Mouse (Mus musculus) monocyte, adult 2 months (primary cell): ENCODE measurements around the gene Hoxc11.

Source experiments
- DNase-seq, 2 experiments: peaks; one replicate each; pipeline ENCODE4 v3.0.0; 2022; ENCODE audit warnings: low spot score in 2 of 2, low read depth in 1 of 2

Gene Hoxc11

DNA sequence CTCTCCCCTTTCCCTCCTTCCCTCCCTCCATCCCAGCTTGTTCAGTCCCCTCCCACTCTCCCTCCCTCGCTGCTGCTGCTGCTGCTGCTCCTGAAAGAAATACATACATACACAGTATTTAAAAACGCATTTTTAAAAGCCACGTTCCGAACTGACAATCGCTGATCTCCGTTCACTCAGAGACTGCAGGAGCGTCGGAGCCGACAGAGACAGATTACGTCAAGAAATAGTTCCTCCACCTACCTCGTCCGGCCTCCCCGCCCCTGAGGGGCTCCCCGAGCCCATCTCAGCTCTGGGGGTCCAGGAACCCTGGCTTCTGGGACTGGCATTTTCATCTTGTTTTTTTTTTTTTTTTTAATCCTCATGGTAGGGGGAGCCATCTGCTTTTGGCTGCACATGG, 26.7 kb downstream of the Hoxc11 start:
- DNase-seq = no peak

- DNase-seq = no peak
Measured at GRCm38 (mm10) chr15:102981379-102982288, 27.4 kb downstream of the Hoxc11 start.

GRCm38 (mm10) chr15:102983716-102984115, 29.5 kb downstream of the Hoxc11 start:
- DNase-seq = no peak

- DNase-seq = no peak
Measured at GRCm38 (mm10) chr15:102984521-102984920, 30.3 kb downstream of the Hoxc11 start.

- DNase-seq = no peak
Measured at GRCm38 (mm10) chr15:102984925-102985324, 30.7 kb downstream of the Hoxc11 start.

- peak; percentile 39 to 72 for DNase-seq
Measured at GRCm38 (mm10) chr15:102987124-102987833, 33.1 kb downstream of the Hoxc11 start.

- no peak for DNase-seq
Measured at GRCm38 (mm10) chr15:102988078-102988477, 33.9 kb downstream of the Hoxc11 start.

GRCm38 (mm10) chr15:102990461-102991397, 36.5 kb downstream of the Hoxc11 start, which contains the start of gene Hoxc8:
Gene Hoxc8 (plus strand): TSS chr15:102990607.
- DNase-seq = no peak

DNA sequence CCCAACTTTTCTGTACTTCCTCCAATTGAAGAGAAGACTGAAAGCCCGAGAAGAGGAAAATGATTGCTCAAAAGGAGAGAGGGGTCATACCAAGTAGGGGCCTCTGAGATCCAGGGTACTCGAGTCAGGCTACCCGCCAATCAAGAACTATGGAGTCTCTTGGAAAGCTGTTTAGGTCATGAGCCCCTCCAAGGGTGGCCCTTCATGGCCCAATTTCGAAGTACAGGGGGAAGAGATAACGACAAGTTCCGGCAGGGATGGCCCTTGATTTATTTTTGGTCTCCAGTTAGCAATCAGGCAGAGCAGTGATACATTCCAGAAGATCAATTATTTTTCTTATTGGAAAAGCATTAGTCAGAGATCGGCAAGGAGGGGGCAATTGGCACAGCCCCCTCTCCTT, 37.6 kb downstream of the Hoxc11 start:
- no peak for DNase-seq

DNA sequence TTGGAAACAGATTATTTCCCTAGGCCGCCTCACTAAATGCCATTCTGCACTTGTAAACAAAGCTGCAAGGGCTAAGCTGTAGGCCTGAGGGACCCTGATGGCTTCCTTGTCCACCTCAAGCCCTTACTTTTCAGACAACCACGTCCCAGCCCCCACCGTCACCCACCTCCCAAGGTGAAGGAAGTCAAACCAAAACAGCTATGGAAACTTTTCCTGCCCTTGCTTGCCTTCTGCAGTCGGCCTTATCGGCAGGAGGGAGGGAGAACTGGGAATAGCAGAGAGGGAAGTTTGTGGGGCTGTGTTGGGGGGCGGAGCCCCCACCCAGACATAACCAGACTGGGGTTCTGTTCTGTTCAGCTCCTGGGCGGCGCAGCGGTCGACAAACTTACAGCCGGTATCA, 38.0 kb downstream of the Hoxc11 start:
- no peak for DNase-seq

DNA sequence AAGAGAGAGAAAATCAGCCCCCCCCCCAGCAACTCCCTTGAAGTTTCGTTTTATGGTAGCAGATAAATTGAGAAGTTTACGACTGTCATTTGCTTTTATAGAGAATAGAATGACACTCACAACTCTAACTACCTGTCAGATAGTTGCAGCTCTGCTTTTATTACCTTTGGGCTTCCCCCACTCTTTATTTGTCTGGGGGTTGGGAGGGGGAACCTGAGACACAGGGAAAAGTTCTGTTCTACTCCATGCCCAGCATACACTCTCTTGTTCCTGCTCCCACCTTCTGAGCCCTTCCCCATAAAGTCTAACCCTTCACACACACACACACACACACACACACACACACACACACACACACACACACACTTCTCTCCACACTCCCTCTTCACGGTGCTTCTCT, 38.6 kb downstream of the Hoxc11 start:
- DNase-seq = no peak

GRCm38 (mm10) chr15:102996548-102996947, 42.3 kb downstream of the Hoxc11 start:
- no peak for DNase-seq

GRCm38 (mm10) chr15:102997431-102997830, 43.2 kb downstream of the Hoxc11 start:
- no peak for DNase-seq

- no peak for DNase-seq
Measured at GRCm38 (mm10) chr15:102997939-102998355, 43.7 kb downstream of the Hoxc11 start, which contains the start of gene Hoxc6. Gene Hoxc6 (plus strand): TSS chr15:102998257.

- no peak for DNase-seq
Measured at GRCm38 (mm10) chr15:102998608-102999182, 44.5 kb downstream of the Hoxc11 start.

DNA sequence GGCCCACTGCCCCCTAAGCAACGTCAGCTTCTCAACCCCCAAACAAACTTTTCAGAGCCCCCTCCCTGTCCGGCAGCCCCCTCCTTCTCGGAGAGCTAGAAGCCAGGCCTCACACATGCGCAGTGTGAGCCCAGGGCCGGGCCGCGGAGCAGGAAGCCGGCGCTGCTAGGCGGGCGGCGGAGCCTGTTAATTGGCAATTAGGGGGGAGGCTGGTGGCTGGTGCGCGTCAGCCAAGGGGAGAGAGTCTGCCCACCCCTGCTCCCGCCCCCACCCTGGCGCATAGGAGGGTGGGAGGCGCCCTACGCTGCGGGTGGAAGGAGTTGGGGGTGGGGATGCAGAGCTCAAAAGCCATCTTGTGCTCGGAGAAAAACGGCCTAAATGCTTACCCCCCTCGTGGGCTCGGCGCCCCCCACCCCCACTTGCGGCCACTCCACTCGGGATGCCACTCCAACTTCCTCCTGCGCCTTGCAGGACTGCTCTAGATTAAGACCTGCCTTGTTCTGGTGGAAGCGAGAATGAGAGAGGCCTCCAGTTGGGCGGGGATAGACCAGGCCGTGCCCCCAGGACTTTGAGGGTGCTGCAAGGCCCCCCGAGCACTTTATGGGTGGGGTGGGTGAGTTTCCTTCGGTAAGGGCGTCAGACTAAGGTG, 45.1 kb downstream of the Hoxc11 start:
- no peak for DNase-seq

- DNase-seq = no peak
Measured at GRCm38 (mm10) chr15:102999955-103000354, 45.7 kb downstream of the Hoxc11 start.

DNA sequence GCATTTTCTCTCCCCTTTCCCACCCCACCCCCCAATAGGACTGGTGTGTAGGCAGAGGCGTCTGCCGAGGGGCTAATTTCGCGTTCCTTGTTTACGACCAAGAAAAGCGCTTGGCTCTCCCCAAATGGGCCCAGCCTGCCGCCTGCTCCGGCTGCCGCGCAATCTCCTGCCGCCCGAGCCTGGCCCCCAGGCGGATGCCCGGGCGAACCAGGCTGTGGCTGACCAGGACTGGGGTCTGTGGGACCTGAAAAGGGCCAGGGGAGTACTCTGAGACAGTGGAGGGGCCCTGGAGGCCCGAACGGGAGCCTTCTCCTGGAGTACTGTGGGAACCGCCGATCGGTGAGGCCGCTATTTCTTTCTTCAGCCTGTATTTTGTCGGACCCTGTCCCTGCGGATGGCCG, 46.3 kb downstream of the Hoxc11 start:
- no peak for DNase-seq

- DNase-seq = no peak
Measured at GRCm38 (mm10) chr15:103001370-103001769, 47.1 kb downstream of the Hoxc11 start.

DNA sequence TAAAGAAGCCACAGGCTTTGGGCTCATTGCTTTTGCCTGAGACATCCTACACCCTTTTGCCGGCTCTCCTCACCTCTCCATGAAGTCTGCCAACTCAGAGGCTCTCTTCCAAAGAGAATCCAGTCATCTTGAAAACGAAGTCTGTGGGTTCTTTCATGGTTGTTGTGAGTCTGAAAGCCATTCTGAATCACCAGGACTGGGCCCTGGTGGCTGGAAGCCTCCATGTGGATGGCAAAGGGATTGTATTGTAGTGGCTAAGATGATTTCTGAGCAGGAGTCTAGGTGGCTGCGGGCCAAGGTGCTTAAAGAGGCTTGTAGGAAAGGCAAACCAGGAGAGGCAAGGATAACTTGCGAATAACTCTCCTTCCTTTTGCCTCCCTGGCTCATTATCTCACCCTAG, 47.9 kb downstream of the Hoxc11 start:
- DNase-seq = no peak
